Mouse (Mus musculus): ENCODE data around the gene Sema3d.

Gene Sema3d

DNA sequence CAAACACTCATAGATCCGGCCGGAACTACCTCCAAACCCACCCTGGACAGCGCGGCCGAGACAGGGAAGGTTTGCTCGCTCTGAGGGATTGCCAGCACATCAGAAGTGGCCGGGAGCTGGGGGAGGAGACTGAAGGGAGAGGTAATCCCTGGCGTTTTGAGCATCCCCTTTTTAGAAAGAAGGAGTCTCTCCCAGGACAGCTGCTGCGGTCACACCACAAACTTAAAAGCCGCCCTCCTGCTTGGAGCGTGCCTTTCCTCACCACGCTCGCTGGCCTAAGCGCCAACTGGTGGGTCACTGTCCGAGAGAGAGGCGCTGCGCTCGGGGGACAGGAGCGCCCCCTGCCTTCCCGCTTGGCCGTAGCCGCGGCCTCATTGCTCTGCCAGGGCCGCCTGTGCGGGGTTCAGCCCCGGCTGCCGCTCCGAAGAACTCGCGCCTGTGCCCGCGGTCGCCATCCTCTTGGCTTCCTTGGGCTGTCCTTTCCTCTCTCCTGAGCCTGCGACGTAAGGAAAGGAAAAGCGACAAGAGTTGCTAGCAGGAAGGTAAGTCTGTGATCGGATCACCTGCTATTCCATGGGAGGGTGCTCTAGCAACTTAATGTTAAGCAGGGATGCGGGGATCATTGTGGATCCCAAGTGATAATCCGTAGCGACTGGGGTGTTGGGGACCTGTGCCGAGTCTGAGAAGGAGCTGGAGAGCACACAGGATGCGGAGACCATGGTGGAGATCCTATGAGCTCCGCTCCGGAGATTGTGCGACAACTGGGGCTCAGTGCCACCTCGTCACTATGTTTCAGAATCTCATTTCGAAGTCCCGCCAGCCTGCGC is at the start of gene Sema3d:
TSS of gene Sema3d (plus strand) at position 253 of the 827 bp plus-strand sequence.
- DNase-seq (ENCODE audit: low read depth) = no peak

DNA sequence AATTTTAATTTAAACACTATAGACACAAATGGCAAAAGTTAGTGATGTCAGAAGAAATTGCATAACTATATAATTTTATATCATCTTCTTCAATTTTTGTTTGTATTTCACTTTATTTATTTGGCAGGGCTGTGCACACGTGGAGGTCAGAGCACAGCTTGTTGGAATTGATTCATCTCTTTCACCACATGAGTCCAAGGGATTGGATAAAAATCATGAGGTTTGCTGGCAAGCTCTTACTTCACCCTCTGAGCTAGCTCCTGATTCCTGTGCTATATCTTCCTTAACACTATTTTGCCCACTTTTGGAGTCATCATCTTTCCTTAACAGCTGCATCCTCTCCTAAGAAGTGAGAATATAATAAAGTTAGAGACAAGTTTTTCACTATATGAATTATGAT is 5.9 kb upstream of the Sema3d start:
- DNase-seq (ENCODE audit: low read depth) = no peak

DNA sequence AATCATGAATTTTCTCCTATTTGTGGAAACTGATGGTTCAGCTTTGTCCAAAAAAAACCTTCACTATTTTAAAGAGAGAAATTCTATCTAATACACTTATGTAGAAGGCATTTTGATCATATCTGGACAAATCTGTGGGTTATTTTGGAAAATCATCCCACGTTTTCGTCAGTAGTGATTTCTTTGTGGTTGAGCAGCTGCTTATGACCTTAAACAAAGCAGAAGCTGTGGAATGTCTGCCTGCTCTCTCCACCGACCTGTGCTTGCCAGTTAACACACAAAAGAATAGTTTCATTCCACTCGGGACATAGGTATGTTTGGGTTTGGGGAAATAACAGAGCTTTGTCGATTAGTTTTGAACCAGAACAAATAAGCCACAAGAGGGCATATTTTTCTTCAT is 4.3 kb upstream of the Sema3d start:
- no peak for DNase-seq (ENCODE audit: low read depth)

DNA sequence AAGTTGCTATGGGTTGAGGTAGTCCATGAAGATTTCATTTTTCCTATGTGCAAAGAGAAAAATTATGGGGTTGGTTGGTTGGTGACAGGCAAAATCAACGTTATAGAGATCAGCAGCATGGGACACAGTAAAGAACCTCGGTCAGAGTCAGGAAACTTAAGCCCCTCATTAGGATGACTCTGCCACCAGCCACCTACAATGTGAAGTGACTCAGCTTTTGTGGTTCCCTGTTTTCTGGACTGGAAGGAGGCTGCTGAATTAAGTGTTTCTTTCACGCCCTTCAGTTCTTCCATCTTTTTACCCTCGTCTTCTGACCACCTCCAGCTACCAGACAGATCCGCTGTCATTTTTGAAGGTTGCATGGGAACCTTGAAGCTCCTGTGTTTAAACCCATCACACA is 1.2 kb upstream of the Sema3d start:
- no peak for DNase-seq (ENCODE audit: low read depth)

DNA sequence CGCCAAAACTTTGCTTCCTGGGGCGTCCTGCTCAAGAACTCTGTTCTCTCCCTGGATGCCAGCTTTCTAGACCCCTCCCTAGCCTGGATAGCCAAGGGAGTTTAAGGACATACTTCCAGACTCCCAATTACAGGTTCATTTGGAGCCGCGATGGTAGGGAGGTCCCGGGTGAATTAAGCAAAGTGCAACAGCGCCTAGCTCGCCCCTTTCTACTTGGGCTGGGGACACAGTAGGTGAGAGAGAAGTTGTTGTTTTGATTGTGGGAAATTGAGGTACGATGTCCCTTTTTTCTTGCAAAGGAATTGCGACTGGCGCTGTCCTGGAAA is 738 bp downstream of the Sema3d start:
- no peak for DNase-seq (ENCODE audit: low read depth)

DNA sequence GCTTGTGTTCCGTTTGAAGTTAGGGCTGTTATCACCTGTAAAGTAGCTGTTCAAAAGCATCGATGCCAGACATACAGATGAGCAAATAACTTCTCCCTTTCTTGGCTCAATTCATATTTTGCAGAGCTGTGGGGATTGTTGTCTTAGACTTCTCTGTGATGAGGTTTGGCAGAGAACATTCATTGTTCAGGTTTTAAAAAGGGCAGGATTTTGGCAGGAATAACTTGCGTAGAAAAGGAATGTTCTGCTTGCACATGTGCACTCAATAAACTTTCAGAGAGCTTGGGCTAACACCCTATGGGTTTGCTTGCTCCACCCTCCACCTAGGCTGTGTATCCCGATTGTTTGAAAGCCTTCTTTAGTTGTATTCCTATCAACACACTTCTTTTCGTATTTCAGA is 9.5 kb downstream of the Sema3d start:
- DNase-seq (ENCODE audit: low read depth) = no peak

DNA sequence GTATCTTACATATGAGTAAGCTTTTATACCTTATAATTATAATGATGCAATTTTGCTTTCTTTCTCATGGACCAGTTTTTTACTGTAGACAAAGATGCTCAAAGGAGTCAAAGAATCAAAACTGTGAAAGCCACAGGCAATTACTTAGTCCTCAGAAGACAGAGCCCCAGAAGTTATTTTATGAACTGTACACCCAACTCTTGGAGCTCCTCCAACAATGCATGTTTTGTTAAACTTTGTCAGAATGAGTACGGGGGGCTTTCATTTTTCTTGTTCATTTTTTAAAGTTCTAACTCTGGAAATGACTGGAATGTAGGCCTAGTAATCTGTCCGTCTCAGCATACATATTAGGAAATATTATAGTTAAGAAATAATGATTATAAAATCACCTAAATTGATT is 16.1 kb downstream of the Sema3d start:
- no peak for DNase-seq (ENCODE audit: low read depth)

DNA sequence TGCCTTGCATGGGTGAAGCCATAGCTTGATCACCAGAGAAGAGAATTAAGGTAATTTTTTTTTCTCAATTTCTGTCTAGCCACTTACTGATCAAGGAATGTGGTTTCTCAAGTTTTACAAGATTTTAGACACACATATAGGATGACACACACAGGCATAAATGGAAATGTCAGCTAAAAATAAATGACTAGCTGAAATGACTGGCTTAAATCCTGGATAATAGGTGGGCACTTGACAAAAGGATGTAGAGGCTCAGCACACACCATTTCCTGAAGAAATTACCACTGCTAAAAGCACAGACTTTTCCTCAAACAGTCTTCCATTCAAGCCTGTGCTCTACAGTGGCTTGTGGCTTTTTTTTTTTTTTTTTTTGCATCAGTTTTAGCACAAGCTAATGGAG is 21.0 kb downstream of the Sema3d start:
- DNase-seq (ENCODE audit: low read depth) = no peak

DNA sequence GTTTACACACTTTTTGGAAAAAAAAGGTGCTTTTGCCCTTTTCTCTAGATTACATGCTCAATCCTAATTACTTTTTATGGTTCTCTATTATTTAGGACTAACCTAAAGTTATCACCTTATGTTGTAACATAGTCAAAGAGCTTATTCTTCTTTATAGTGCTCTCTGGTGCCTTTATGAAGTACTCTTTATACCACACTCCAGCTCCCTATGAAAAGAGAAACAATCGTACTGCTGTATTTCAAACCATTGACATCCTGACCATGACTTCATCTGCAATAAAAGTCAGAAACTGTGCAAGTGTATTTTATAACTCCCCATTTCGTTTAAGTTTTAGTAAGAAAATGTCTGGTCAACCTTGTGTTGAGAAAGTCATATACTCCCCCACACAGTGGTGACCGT is 29.4 kb downstream of the Sema3d start:
- DNase-seq (ENCODE audit: low read depth) = no peak

DNA sequence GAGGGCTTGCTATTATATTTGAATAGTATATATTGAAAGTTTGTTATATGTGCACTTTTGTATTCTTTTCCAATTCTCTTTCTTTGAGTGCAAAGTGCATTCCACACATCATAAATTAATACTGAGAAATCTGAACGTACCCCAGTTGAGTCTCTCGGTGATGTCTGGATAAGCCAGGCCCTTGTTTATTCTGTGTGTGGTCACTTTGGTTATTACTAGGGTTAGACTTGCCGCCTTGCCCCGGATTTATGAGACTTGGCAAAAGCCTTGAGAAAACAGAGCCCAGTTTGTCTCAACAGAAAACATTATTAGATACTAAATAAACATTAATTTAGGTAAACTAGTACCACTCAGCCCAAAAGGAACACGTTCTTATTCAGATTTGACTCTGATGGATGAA is 40.1 kb downstream of the Sema3d start:
- DNase-seq (ENCODE audit: low read depth) = no peak

DNA sequence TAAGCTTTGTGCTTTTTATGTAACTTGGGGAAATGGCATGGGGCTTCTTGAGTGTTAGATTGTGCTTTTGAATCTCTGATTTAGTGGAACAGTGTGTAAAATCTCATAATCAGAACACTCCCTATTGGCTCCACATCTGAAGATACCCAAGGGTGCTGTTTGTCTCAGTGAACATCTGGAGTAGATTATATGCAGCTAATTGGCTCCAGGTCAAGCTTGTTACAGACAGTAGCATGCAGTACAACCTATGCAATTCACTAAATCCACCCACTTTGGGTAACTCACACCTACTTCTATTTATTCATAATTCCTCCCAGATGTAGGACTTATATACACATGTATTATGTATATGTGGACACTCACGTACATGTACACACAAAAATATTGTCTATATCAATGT is 58.6 kb downstream of the Sema3d start:
- no peak for DNase-seq (ENCODE audit: low read depth)

DNA sequence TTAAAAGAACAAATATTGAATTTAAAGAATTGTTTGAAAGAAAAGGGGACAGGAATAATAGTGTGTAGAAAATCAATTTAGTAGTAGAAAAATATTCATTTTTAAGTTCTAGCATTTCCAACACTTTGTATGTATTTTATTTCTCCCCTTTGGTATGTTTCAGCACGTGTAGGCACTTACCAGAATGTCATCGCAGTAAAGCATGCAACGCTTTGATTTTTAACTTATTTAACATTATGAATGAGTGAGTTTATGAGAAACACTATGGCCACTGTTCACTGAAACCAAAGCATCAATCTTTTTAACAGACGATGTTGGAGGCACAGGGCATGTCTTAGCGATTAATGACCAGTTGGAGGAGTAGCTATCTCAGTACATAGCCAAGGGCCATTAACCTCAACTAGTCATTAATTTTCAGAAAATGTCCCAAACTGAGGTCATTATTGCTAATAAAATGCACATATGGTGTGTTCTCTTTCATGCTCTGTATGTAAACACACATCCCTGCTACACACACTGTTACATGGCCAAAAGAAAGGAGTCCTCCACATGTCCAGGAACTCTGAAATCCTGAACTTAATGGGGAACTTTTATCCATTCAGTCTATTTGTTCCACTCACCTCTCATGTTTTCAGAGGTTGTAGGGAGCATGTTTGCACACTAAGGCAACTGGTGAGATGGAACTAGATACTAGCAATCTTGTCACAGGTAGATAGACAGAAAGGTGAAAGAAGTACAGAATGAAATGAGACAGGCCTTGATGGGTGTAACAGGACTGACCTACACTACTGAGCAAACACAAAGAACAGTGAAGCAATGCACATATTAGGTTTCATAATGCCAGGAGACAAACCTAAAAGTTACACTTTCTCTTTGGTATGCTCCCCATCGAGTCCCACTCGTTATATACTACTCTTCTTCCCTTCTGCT is 59.3 kb downstream of the Sema3d start:
- DNase-seq (ENCODE audit: low read depth) = no peak

DNA sequence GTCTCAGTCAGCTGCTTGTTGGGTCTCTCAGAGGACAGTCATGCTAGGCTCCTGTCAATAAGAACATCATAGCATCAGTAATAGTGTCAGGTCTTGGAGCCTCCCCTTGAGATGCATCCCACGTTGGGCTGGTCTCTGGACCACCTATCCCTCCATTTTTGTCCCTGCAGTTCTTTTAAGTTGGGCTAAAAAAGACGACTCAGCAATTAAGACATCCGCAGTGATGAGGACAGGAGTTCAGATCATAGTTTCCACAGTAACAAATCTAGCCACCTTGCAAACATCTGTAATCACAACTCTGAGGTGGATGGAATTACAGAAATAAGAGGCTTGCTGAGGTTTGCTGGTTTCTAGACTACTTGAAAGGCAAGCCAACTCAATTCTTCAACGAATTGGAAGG is 67.9 kb downstream of the Sema3d start:
- no peak for DNase-seq (ENCODE audit: low read depth)

DNA sequence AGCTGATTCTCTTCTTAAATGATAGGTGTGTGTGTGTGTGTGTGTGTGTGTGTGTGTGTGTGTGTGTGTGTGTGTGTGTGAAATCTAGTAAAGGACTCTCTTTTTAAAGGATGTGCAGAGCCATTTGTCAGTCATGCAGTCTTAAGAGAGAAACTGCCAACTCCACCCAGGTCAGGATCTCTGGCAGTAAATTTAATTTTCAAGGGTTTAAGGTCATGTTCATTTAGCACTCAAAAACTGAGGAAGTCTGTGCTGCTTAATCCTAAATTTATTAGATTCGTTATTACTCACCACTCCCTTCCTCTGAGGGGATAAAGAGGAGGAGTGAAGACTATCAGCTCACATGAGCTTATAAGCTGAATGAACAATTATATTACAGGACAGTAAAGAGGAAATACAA is 71.8 kb downstream of the Sema3d start:
- no peak for DNase-seq (ENCODE audit: low read depth)

DNA sequence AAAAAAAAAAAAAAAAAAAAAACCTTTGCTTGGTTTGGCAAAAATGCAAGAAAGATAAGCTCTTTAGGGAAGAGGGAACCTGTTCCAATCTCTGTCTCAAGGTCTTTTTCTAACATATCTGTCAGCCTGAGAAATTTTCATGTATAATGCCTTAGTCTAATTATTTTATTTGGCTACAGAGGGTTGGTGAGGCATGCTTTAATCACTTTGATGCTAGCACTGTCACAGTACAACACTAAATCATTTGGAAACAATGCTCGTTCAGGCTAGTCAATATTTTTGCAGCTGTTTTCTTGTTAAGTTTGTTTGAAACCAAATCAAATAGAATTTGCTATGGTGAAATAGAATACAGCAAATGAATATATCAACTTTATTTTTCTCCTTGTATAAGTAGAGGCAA is 74.3 kb downstream of the Sema3d start:
- no peak for DNase-seq (ENCODE audit: low read depth)

DNA sequence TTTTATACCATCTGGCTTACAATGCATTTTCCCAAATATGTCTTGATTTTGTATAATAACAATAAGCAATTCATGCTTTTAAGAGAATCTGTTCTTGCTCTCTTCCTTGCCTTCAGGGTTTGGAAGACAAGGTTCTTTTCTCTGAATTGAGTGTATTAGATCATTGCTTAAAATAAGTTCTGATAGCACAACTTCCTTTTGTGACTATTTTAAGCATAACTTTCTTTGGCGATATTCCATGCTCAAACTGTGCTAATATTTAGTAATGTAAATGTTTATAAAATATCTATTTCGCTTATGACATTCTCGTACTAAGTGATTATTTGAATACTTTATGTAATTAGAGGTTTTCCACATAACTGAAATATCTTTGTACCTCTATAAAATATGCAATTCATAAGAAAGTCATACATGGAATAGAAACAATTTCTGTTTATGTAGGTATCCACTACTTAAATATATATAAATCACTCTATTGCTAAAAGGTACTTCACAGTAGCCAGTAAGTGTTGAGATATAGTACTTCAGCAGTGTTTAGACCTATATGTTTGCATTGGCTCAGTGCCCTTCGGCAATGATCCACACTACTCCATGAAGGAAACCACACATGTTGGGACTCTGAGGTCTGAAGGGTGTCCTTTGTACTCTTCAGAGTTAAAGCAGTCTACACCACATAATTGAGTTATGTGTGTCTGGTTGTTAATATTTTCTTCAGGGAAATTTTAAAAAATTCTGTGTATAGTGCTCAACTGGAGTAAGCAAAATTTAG is 84.6 kb downstream of the Sema3d start:
- no peak for DNase-seq (ENCODE audit: low read depth)

DNA sequence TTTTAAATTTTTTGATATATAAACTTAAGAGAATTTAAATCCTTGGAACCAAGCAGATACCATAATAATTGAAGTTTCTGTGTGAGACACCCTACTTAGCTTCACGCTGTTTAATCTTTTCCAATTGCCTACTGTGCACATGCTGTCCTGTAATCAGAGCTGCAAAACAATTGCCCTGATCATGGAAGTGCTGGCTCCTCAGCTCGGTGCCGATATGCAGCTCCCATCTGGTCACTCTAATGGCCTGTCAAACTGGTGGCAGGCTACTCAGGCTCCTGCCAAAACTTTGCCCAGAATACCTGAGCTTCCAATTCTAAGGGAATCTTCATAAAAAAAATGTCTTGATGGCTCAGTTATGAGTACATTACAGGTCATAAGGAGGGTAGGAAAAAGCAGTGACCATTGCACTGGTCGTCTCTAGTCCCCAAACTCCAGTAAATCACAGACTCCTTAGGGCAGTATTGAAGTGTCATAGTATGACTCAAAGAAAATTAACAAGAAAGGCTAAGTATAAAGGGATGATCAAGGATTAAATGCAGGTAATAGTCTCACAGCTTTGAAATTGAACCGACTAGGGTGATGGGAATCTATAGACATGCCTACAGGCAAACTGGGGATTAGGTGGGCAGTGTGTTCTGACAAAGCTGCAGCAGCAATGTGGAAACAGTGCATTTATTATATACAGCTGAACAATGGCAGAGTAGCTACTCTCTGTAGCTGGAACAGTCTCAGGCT is 91.9 kb downstream of the Sema3d start:
- no peak for DNase-seq (ENCODE audit: low read depth)

DNA sequence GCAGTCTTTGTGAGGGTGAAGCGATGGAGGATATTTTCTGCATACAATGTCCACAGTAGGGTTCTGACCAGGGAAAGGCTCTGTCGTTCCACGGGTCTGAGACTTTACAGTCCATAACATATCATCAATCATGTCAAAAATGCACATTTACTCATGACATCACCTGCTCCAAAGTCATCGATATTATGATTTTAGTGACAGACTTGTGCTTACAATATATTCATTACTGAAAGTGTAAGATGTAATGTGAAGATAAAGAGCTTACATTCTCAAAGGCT is 92.4 kb downstream of the Sema3d start:
- DNase-seq (ENCODE audit: low read depth) = no peak

DNA sequence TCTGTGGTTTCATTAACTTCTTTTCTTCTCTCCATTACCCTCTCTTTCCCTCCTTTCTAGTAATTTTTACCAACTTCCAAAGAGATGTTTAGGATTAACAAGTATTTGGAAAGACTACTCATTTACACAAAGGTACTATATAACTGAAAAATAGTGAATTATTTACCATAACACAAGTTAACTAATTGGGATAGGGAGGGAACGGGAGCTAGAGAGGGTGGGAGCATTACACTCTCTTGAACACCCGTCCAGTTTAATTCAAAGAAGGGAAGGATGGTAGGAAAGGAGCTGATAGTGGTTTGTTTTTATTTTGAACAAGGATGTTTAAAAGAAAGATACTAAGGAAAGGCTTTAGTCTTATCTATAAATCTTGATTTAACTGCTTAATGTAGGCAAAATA is 104.7 kb downstream of the Sema3d start:
- no peak for DNase-seq (ENCODE audit: low read depth)

DNA sequence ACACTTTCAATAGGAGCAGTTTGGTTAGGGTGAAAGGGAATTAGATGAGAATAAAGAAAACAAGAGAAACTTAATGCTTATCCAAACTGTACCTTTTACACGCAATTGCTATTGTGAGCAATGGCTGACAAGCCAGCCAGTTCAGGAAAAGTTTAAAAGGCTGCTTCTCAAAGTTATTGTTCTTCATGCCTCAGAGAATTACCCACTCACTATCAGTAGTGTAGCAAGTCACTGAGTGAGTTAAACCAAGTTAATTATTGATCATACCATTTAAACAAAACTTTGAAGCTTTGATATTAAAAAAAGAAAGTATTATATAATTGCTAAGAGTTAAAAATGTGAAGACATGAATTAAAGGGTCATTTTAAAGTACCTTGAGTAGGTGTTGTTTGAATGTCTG is 108.5 kb downstream of the Sema3d start:
- no peak for DNase-seq (ENCODE audit: low read depth)

DNA sequence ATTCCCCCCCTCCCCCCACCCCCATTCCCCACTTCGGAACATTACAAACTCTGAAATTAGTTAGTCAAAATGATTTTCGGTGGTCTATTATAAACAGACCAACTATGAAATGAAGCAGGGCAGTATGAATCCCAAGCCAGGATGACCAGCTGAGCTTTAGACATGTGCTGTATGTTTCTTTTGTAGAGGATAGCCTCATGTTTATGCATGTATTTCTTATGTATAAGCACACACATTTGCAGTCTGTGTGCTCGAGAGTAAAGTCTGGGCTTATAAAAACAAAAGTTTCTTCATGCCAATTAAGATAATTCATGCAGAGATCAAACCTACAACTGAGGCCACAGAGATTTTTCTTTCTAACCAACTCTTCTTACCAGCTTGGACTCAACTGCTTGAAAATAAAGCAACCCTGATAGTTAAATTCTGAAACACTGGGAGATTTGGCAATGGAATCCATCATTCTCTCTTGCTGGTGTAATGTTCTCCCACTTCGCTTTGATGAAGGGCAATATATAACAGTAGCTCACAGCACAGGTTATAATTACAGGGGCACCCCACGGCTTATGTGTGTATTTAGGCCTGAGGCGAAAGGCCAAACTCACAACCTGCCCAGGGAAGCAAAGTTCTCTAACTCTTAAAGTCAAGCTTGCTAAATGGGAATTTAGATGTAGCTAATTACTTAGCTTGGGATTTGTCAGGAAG is 115.2 kb downstream of the Sema3d start:
- no peak for DNase-seq (ENCODE audit: low read depth)

DNA sequence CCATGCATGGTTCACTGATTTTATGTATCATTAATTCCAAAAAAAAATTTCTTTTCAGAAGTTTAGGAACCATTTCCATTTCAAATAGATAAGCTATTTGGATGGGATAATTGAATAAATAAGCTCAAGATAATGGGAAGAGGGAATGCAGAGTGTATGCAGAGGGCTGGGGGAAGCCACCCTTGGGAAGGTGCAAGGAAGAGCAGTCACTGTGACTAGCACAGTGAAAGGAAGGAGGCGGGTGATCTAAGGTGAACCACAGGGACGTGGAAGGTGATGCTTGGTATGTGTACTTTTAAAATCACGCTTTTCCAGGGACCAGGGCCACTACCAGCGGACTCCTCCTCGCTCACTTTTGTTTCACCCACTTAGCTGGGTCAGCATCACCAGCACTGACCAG is 115.9 kb downstream of the Sema3d start:
- no peak for DNase-seq (ENCODE audit: low read depth)
